Mouse (Mus musculus) right cerebral cortex, postnatal 4 days (tissue): ENCODE results near the gene Dusp9.

Experiments used
- DNase-seq: peaks from one replicate; pipeline ENCODE4 v3.0.0-alpha.2; 2022

Gene Dusp9

DNA sequence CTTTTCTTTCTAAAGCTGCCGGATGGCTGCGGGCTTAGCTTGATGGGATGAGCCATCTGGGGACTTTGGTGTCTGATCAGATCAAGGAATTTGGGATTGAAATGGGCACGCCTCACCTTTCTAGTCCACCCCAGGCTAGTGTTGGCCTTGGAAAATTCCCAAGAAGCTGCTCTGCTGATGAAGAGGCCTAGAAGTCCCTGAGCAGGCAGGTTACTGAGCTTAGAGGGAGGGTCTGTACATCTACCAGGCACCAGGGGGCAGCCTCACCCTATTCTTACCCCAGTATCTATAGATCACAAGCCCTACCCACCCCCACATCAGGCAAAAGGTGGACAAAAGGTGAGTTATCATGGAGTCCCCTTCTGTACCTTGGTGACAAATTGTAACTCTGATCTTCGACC lies 32.8 kb downstream of the Dusp9 start:
- peak; percentile 30 for DNase-seq

DNA sequence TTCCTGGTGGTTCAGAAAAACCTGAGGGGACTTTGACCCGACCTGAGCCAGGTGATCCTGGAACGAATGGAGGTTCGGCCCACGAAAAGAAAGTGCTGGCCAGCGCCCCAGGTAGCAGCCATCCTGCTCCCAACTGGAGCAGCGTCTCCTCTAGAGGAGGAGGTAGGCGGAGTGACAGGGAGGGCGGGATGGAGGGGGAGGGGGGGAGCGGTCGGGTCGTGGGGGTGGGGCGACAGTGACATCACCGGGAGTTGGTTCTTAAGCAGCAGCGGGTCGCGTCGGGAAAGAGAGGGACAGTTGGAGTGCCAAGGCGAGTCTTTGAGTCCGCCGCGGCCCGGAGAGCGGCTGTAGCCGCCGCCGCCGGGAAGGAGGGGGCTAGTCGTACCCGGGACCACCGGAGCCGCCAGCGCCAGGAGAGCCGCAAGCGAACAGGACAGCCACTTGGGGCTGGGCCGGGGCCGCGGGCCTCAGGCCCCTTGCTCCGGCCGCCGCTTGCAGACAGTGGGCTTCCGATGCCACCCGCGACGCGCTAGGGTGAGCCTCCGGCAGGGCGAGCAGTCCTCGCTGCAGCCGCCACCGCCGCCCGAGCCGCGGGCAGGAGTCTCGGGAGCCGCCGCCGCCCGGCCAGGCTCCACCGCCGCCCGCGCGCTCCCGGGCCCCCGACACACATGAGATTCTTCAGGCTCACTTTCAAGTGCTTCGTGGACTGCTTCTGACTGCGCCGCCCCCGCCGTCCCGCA lies 33.8 kb downstream of the Dusp9 start, which contains the start of gene Slc6a8:
Gene Slc6a8, plus strand, starts transcription at position 272 of the 740 bp plus-strand sequence.
- DNase-seq: peak; percentile 72

DNA sequence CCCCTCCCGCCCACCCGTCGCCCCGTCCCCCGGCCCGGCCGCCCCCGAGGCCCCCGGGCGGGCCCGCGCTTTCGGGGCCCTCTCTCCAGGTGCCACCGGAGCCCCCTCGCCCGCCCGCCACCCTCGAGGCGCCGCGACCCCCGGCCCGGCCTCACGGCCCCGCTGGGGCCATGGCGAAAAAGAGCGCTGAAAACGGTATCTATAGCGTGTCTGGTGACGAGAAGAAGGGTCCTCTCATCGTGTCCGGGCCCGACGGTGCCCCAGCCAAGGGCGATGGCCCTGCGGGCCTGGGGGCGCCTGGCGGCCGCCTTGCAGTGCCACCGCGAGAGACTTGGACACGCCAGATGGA lies 34.4 kb downstream of the Dusp9 start:
- DNase-seq: no peak

DNA sequence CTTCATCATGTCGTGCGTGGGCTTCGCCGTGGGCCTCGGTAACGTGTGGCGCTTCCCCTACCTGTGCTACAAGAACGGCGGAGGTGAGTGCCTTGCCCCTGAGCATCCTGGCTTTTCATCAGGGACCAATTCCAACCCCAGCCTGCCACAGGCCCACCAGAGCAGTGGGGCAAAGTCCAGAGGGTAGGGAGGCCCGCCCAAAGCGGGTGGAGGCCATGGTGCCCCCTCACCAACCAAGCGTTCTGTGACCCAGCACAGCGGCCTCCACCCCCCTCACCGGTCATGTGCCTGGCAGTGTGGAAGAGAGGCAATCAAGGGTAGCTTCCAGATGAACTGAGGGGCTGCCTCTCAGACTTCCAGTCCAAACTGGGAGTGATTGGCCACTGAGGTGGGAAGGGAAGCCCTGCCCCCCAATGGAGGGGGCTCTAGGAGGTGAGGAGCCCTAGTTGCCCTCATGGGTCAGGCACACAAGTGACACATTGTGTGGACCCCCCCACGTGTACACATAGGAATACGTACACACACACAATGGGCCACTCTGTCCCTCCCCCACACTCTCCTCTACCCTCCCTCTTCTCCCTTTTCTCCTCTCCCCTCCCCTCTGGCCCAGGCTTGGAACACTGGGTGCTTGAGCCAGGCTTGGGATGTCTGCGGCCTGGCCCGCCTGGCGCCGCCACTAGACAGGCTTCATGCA lies 34.9 kb downstream of the Dusp9 start:
- no peak for DNase-seq

DNA sequence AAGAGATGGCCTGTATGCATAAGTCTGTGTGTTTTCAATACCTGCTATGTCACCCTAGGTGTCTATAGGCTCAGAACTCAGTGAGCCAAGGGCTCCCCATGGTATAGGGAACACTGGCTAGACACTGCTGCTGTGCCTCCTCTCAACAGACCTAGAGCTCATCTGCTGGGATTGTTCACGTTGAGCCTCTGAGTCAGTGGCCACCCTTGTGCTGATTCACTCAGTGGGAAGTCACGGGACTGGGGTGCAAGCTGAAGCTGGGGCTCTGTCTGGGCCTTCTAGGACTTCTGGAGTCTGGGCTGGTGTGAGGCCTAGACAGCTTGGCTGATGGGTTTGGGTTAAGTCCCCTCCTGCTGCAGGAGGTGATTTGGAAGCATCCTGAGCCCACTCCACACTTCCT lies 36.0 kb downstream of the Dusp9 start:
- DNase-seq: no peak

DNA sequence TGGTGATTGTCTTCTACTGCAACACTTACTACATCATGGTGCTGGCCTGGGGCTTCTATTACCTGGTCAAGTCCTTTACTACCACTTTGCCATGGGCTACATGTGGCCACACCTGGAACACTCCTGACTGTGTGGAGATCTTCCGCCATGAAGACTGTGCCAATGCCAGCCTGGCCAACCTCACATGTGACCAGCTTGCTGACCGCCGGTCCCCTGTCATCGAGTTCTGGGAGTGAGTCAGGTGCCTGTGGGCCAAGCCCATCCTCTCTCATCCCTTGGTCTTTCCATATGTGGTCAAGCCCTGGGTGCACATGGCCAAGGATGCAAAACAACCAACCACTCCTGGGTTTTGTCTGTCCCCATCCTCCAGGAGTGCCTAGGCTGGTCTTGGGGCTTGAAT lies 37.4 kb downstream of the Dusp9 start:
- DNase-seq: no peak

DNA sequence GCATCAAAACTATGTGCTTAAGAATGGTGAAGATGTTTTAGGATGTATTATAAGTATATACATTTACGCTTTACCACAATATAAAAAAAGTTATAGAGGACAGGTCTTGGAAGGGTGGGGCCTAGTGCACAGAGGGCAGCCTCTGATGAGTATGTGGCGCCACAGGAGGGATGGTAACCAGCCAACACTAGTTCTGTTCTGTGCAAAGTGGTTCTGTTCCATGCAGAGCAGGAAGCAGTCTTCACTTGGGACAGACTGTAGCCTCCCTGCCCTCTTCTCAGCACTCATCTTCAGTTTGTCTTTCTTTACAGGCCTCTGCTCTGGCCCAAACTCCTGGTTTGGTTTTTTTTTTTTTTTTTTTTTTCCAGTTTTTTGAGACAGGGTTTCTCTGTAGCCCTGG lies 44.9 kb downstream of the Dusp9 start:
- no peak for DNase-seq

DNA sequence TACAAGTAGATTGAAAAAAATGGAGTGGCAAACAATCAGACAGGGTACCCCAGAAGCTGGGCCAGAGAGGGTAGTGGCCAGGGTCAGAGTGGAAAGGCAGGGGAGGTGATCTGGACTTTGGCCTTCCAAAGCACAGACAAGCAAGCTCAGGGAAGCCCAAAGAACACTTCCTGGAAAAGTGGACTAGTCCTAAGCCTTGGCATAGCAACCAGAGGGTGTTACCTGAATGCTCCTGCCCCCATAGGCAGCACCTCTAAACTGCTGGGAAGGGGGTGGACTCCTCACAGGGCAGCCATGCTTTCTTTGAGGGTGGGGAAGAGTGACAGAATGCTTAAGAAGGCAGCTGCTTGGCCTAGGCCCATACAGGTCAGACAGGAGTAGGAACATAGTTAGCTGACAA lies 45.8 kb downstream of the Dusp9 start:
- no peak for DNase-seq

DNA sequence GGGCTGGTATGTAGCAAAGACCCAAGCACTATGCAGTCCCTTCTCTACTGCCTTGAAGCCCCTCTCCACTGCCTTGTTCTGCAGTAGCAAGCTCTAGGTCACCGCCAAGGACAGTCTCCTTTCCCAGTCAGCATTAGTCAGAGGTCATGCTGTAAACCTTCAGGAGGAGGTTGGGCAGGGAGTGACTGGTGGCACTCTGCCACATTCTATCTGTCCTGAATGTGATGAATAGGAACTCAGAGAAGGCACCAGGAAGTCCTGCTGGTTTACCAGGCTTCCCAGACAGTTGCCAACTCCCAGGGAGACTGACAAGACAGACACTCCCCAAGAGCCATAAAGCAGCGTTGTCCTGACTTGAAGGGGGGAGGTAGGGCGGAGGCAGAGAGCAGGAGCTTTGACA lies 46.4 kb downstream of the Dusp9 start:
- no peak for DNase-seq

DNA sequence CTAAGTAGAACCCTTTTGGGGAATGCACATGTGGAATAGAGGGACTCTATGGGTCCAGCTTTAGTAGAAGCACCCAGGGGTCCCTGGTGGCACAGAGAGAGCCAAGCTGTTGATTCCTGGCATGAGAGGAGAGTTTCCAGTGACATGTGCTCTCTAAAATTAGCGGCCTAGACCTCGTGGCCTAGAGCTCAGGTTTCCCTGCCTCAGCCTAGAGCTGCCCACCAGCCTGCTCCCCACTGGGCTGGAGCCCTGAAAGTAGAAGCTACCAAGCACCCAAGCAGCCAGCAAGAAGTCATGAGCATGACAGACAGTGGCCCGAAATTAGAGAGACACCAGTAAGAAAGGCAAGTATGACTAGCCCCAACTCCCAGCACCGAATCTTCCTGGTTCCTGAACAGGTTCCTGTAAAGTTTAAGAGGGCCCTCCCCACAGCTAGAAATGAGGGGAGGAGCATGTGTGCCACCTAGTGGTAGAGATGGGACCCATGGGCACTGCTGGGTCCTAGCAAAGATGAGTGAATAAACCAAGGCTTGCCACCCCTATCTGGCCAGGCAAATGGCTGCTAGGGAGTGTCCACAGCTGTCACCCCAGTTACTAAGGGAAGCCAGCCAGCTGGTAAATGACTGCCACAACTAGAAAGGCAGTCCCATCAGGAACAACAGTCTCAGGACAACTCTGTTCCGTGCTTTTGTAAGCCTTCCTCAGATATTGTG lies 51.9 kb downstream of the Dusp9 start:
- peak; percentile 42 for DNase-seq
